Mouse (Mus musculus): ENCODE results near the gene 1700016D06Rik.

1700016D06Rik gene

GRCm38 (mm10) chr8:11701428-11701827, 565 bp upstream of the 1700016D06Rik start:
- DNase-seq (ENCODE audit: inconsistent ontology term) = no peak

GRCm38 (mm10) chr8:11700060-11701032, 517 bp downstream of the 1700016D06Rik start:
- peak; percentile 75 for DNase-seq (ENCODE audit: inconsistent ontology term)

- DNase-seq (ENCODE audit: inconsistent ontology term) = peak; percentile 33
Measured at GRCm38 (mm10) chr8:11699442-11700001, 1.3 kb downstream of the 1700016D06Rik start.

- DNase-seq (ENCODE audit: inconsistent ontology term) = no peak
Measured at GRCm38 (mm10) chr8:11697467-11697866, 3.4 kb downstream of the 1700016D06Rik start.

GRCm38 (mm10) chr8:11696176-11696575, 4.7 kb downstream of the 1700016D06Rik start:
- no peak for DNase-seq (ENCODE audit: inconsistent ontology term)

GRCm38 (mm10) chr8:11693972-11694371, 6.9 kb downstream of the 1700016D06Rik start:
- no peak for DNase-seq (ENCODE audit: inconsistent ontology term)

- no peak for DNase-seq (ENCODE audit: inconsistent ontology term)
Measured at GRCm38 (mm10) chr8:11692455-11692854, 8.4 kb downstream of the 1700016D06Rik start.

- DNase-seq (ENCODE audit: inconsistent ontology term) = no peak
Measured at GRCm38 (mm10) chr8:11691761-11692160, 9.1 kb downstream of the 1700016D06Rik start.

GRCm38 (mm10) chr8:11691284-11691683, 9.6 kb downstream of the 1700016D06Rik start:
- peak; percentile 23 for DNase-seq (ENCODE audit: inconsistent ontology term)

GRCm38 (mm10) chr8:11689945-11690344, 10.9 kb downstream of the 1700016D06Rik start:
- DNase-seq (ENCODE audit: inconsistent ontology term) = peak; percentile 50

GRCm38 (mm10) chr8:11687251-11687650, 13.6 kb downstream of the 1700016D06Rik start:
- DNase-seq (ENCODE audit: inconsistent ontology term) = no peak

- no peak for DNase-seq (ENCODE audit: inconsistent ontology term)
Measured at GRCm38 (mm10) chr8:11684558-11684957, 16.3 kb downstream of the 1700016D06Rik start.

GRCm38 (mm10) chr8:11668308-11668707, 32.6 kb downstream of the 1700016D06Rik start:
- no peak for DNase-seq (ENCODE audit: inconsistent ontology term)

- DNase-seq (ENCODE audit: inconsistent ontology term) = peak; percentile 65
Measured at GRCm38 (mm10) chr8:11666023-11666716, 34.7 kb downstream of the 1700016D06Rik start.

GRCm38 (mm10) chr8:11661969-11662368, 38.9 kb downstream of the 1700016D06Rik start:
- DNase-seq (ENCODE audit: inconsistent ontology term) = no peak

- no peak for DNase-seq (ENCODE audit: inconsistent ontology term)
Measured at GRCm38 (mm10) chr8:11650021-11650420, 50.8 kb downstream of the 1700016D06Rik start.

GRCm38 (mm10) chr8:11643123-11643522, 57.7 kb downstream of the 1700016D06Rik start:
- no peak for DNase-seq (ENCODE audit: inconsistent ontology term)

- no peak for DNase-seq (ENCODE audit: inconsistent ontology term)
Measured at GRCm38 (mm10) chr8:11640606-11641005, 60.3 kb downstream of the 1700016D06Rik start.

- DNase-seq (ENCODE audit: inconsistent ontology term) = peak; percentile 64
Measured at GRCm38 (mm10) chr8:11637531-11637930, 63.3 kb downstream of the 1700016D06Rik start.

GRCm38 (mm10) chr8:11636324-11637057, 64.4 kb downstream of the 1700016D06Rik start:
- DNase-seq (ENCODE audit: inconsistent ontology term) = peak; percentile 99

- DNase-seq (ENCODE audit: inconsistent ontology term) = peak; percentile 99
Measured at GRCm38 (mm10) chr8:11635611-11636081, 65.2 kb downstream of the 1700016D06Rik start, which contains the start of gene Ankrd10. Gene Ankrd10, minus strand, starts transcription at chr8:11635757.
